16 mouse cellular contexts compared by ENCODE assay signal in genomic region chr5:110564986-110565644, GRCm38 (mm10). TPM values are rescaled to one million over a fixed set of nuclear protein-coding genes. Genes with fewer than 3 reads are reported as not detected.
DNase-seq lines count a peak whose midpoint lies in the region; ATAC-seq and TF ChIP-seq lines count a peak whose summit lies in the region.
"Had no signal": no experiment of that assay in that cellular context is flagged by ENCODE, and none has a peak within 500 bp of the region (broad histone marks: within the 10 kb centered on the region; RNA-seq: fewer than 3 reads in every experiment).

No protein-coding gene starts in this region.

- no peak overlapping the region for H3K27ac ChIP-seq in intestine, embryonic 14.5 days (ENCODE audit: low read depth)
- no peak overlapping the region for H3K27ac ChIP-seq in intestine, postnatal 0 days (ENCODE audit: low read depth, low read length)
- no peak overlapping the region for H3K27ac ChIP-seq in embryonic facial prominence, embryonic 10.5 days (replicated peaks)
- no peak overlapping the region for H3K27ac ChIP-seq in stomach, postnatal 0 days (replicated peaks)
- H3K27ac ChIP-seq: heart, adult 2 months; liver, embryonic 13.5 days; midbrain, embryonic 12.5 days had no signal

- H3K4me2 ChIP-seq in intestine, embryonic 14.5 days (ENCODE audit: low read length): no peak overlapping the region
- no peak overlapping the region for H3K4me2 ChIP-seq in intestine, postnatal 0 days (replicated peaks; ENCODE audit: low read depth)
- no peak overlapping the region for H3K4me2 ChIP-seq in stomach, postnatal 0 days (replicated peaks; ENCODE audit: low read depth)
- H3K4me2 ChIP-seq: liver, embryonic 13.5 days; midbrain, embryonic 12.5 days had no signal

- no peak for TF ChIP-seq CTCF in intestine, postnatal 0 days (IDR thresholded peaks at IDR 0.05; ENCODE audit: low read depth)
- TF ChIP-seq CTCF in stomach, postnatal 0 days (IDR thresholded peaks at IDR 0.05; ENCODE audit: low read depth): no peak

- DNase-seq in intestine, embryonic 14.5 days (ENCODE audit: low spot score): peak; percentile 54
- peak; percentile 56 for DNase-seq in right cerebral cortex, adult 18-20 months
- no peak for DNase-seq in right cerebral cortex, postnatal 4 days
- peak; percentile 33 for DNase-seq in embryonic facial prominence, embryonic 10.5 days (ENCODE audit: low spot score)
- DNase-seq in stomach, postnatal 0 days (ENCODE audit: low spot score): peak; percentile 24
- DNase-seq in testis, postnatal 14 days (ENCODE audit: low spot score): no peak
- DNase-seq in adrenal gland, adult 8-10 months: no peak
- DNase-seq: adrenal gland, postnatal 25 days; cerebellum, adult 8-10 months; heart, adult 2 months; kidney, postnatal 14 days; liver, embryonic 13.5 days; thymus, postnatal 25 days had no signal

- no peak for TF ChIP-seq EP300 in stomach, postnatal 0 days (optimal IDR thresholded peaks at IDR 0.05)

- no peaks in the 10 kb centered on the region for H3K4me1 ChIP-seq in intestine, embryonic 14.5 days (replicated peaks; ENCODE audit: control insufficient read depth, insufficient read depth, low read length)
- no peaks in the 10 kb centered on the region for H3K4me1 ChIP-seq in intestine, postnatal 0 days (replicated peaks; ENCODE audit: control insufficient read depth, insufficient read depth, low read length)
- peaks cover 18% of the 10 kb centered on the region for H3K4me1 ChIP-seq in embryonic facial prominence, embryonic 10.5 days
- H3K4me1 ChIP-seq in stomach, postnatal 0 days (replicated peaks; ENCODE audit: control insufficient read depth, insufficient read depth): no peaks in the 10 kb centered on the region

- H3K9me3 ChIP-seq in intestine, embryonic 14.5 days (ENCODE audit: control insufficient read depth, low read length): no peaks in the 10 kb centered on the region
- H3K9me3 ChIP-seq in intestine, postnatal 0 days (ENCODE audit: control insufficient read depth): no peaks in the 10 kb centered on the region
- no peaks in the 10 kb centered on the region for H3K9me3 ChIP-seq in embryonic facial prominence, embryonic 10.5 days
- no peaks in the 10 kb centered on the region for H3K9me3 ChIP-seq in stomach, postnatal 0 days (ENCODE audit: control insufficient read depth, low read length)
- H3K9me3 ChIP-seq: liver, embryonic 13.5 days had no signal

- H3K4me3 ChIP-seq in intestine, embryonic 14.5 days (ENCODE audit: low read depth, low read length): no peak overlapping the region
- H3K4me3 ChIP-seq in intestine, postnatal 0 days (ENCODE audit: low read depth, low read length): no peak overlapping the region
- H3K4me3 ChIP-seq in embryonic facial prominence, embryonic 10.5 days: no peak overlapping the region
- H3K4me3 ChIP-seq in stomach, postnatal 0 days (ENCODE audit: low read depth, low read length): no peak overlapping the region
- H3K4me3 ChIP-seq: heart, adult 2 months; liver, embryonic 13.5 days; midbrain, embryonic 12.5 days had no signal

- WGBS in intestine, embryonic 14.5 days: 40% methylated on average over 4 of the region's 4 CpGs
- 24% methylated on average over 4 of the region's 4 CpGs for WGBS in intestine, postnatal 0 days
- WGBS in embryonic facial prominence, embryonic 10.5 days: 47% methylated on average over 4 of the region's 4 CpGs
- 26% methylated on average over 4 of the region's 4 CpGs for WGBS in stomach, postnatal 0 days

- H3K9ac ChIP-seq in intestine, embryonic 14.5 days (ENCODE audit: low read length): no peak overlapping the region
- H3K9ac ChIP-seq in intestine, postnatal 0 days (ENCODE audit: low read depth, low read length): no peak overlapping the region
- no peak overlapping the region for H3K9ac ChIP-seq in stomach, postnatal 0 days (ENCODE audit: low read length)
- H3K9ac ChIP-seq: liver, embryonic 13.5 days; midbrain, embryonic 12.5 days had no signal

- no peaks in the 10 kb centered on the region for H3K27me3 ChIP-seq in intestine, embryonic 14.5 days (replicated peaks; ENCODE audit: control insufficient read depth, insufficient read depth, low read length)
- no peaks in the 10 kb centered on the region for H3K27me3 ChIP-seq in intestine, postnatal 0 days (replicated peaks; ENCODE audit: control insufficient read depth, insufficient read depth, low read length)
- no peaks in the 10 kb centered on the region for H3K27me3 ChIP-seq in embryonic facial prominence, embryonic 10.5 days (replicated peaks; ENCODE audit: low read depth, poor library complexity, severe bottlenecking)
- no peaks in the 10 kb centered on the region for H3K27me3 ChIP-seq in stomach, postnatal 0 days (ENCODE audit: control insufficient read depth, insufficient read depth, low read length)
- H3K27me3 ChIP-seq: liver, embryonic 13.5 days; midbrain, embryonic 12.5 days had no signal

- ATAC-seq in intestine, embryonic 14.5 days (replicated peaks; ENCODE audit: low FRiP score, low TSS enrichment, low read depth): peak; percentile 53
- no peak for ATAC-seq in intestine, postnatal 0 days
- ATAC-seq in stomach, postnatal 0 days (ENCODE audit: low FRiP score, low TSS enrichment): peak; percentile 79

- no peaks in the 10 kb centered on the region for H3K36me3 ChIP-seq in intestine, embryonic 14.5 days (ENCODE audit: control insufficient read depth, insufficient read depth, low read length)
- H3K36me3 ChIP-seq in intestine, postnatal 0 days (ENCODE audit: control insufficient read depth, insufficient read depth): no peaks in the 10 kb centered on the region
- H3K36me3 ChIP-seq in embryonic facial prominence, embryonic 10.5 days (replicated peaks): no peaks in the 10 kb centered on the region
- no peaks in the 10 kb centered on the region for H3K36me3 ChIP-seq in stomach, postnatal 0 days (ENCODE audit: control insufficient read depth, insufficient read depth, low read length)
- H3K36me3 ChIP-seq: liver, embryonic 13.5 days; midbrain, embryonic 12.5 days had no signal

RNA-seq across cellular contexts. Expression of gene Galnt9, which starts 21.0 kb away (rescaled TPM):
- 0.50 and 0.80 TPM in 2 replicates for polyA plus RNA-seq in intestine, embryonic 14.5 days (2014; fragmentation: Nextera tagmentation; extraction: Ambion mirVana)
- 0.24 and 0.31 TPM in 2 replicates for polyA plus RNA-seq in intestine, postnatal 0 days (2015; fragmentation: Nextera tagmentation; extraction: Ambion mirVana)
- 1.5 and 2.1 TPM in 2 replicates for polyA plus RNA-seq in embryonic facial prominence, embryonic 10.5 days (2016; fragmentation: Nextera tagmentation; extraction: Ambion mirVana)
- polyA plus RNA-seq in stomach, postnatal 0 days (2015; fragmentation: Nextera tagmentation; extraction: Ambion mirVana): 0.18 and 0.29 TPM in 2 replicates
- total RNA-seq in adrenal gland, adult 8-10 months (2022): under 1 TPM; 0.14 to 0.17 (median 0.16) TPM
- total RNA-seq: heart, adult 2 months; hematopoietic stem cell, adult 5-6 weeks had no signal
- polyA plus RNA-seq: liver, embryonic 13.5 days had no signal

Comparison
In these comparisons a context has a peak if more than half of its experiments do, and no peak if none do; other contexts are left out.
1. DNase-seq: peak in intestine, embryonic 14.5 days (single experiment), right cerebral cortex, adult 18-20 months (single experiment), embryonic facial prominence, embryonic 10.5 days (single experiment) and stomach, postnatal 0 days (single experiment); none in right cerebral cortex, postnatal 4 days (single experiment), testis, postnatal 14 days (single experiment) and adrenal gland, adult 8-10 months (single experiment).